Mouse (Mus musculus) intestine, postnatal 0 days (tissue): ENCODE data around the gene Flt3. TPM values are rescaled to one million over a fixed set of nuclear protein-coding genes. Genes with fewer than 3 reads are reported as not detected.

Source experiments
- ATAC-seq: fragments of 200-750 bp; cut with Nextera tagmentation; 2 replicates; pipeline ENCODE4 v1.8.0; 2017; ENCODE audit warnings: mild to moderate bottlenecking, moderate TSS enrichment, moderate library complexity
- H3K27ac ChIP-seq: fragments of 300-500 bp; sonication (generic); 2 replicates; pipeline ENCODE4 v1.5.1; 2014; ENCODE audit warnings: mild to moderate bottlenecking, low read depth, low read length, moderate library complexity
- H3K27me3 ChIP-seq: fragments of 300-500 bp; sonication (generic); replicated peaks from 2 replicates; pipeline ENCODE4 v1.6.1; 2014; ENCODE audit warnings: low read length, mixed read lengths; ENCODE audit not compliant: control insufficient read depth, insufficient read depth
- H3K36me3 ChIP-seq: fragments of 300-500 bp; sonication (generic); 2 replicates; pipeline ENCODE4 v1.6.1; 2014; ENCODE audit warnings: mild to moderate bottlenecking, moderate library complexity; ENCODE audit not compliant: control insufficient read depth, insufficient read depth
- H3K4me1 ChIP-seq: fragments of 300-500 bp; sonication (generic); replicated peaks from 2 replicates; pipeline ENCODE4 v1.6.1; 2014; ENCODE audit warnings: antibody characterized with exemption, low read length, mixed read lengths; ENCODE audit not compliant: control insufficient read depth, insufficient read depth
- H3K4me2 ChIP-seq: fragments of 300-500 bp; sonication (generic); replicated peaks from 2 replicates; pipeline ENCODE4 v1.6.1; 2014; ENCODE audit warnings: low read depth, mild to moderate bottlenecking, moderate library complexity
- H3K4me3 ChIP-seq: fragments of 300-500 bp; sonication (generic); 2 replicates; pipeline ENCODE4 v1.5.1; 2014; ENCODE audit warnings: low read depth, low read length
- H3K9ac ChIP-seq: fragments of 300-500 bp; sonication (generic); 2 replicates; pipeline ENCODE4 v1.6.1; 2014; ENCODE audit warnings: mild to moderate bottlenecking, low read depth, low read length
- H3K9me3 ChIP-seq: fragments of 300-500 bp; sonication (generic); 2 replicates; pipeline ENCODE4 v1.6.1; 2016; ENCODE audit warnings: mixed run types; ENCODE audit not compliant: control insufficient read depth
- CTCF ChIP-seq: sonication (generic); IDR thresholded peaks from 2 replicates; pipeline ENCODE4 v1.5.1; 2016; ENCODE audit warnings: low read depth, mild to moderate bottlenecking, control low read depth, antibody characterized with exemption, moderate library complexity
- WGBS: fragments of 180-500 bp; shearing (Covaris S2); extraction: QIAGEN DNeasy Blood & Tissue Kit; methylation state at CpG from one replicate; pipeline ENCODE4 v1.1.7; 2014; 5-methylcytosine and 5-hydroxymethylcytosine counted together
- polyA plus RNA-seq: library from polyadenylated mRNA; unstranded; fragments of >200 nt; fragmentation: Nextera tagmentation; extraction: Ambion mirVana; gene quantifications from 2 replicates; pipeline ENCODE4 v1.2.1, GENCODE M21; 2015

Gene Flt3
- polyA plus RNA-seq, 1 experiment from 2014 or later = 0.26 TPM

GRCm38 (mm10) chr5:147442741-147443140, 42.5 kb upstream of the Flt3 start:
- H3K9me3 ChIP-seq = no peaks in the 10 kb centered on the region
- H3K9ac ChIP-seq = no peak overlapping the region
- no peak overlapping the region for H3K4me3 ChIP-seq
- H3K36me3 ChIP-seq = no peaks in the 10 kb centered on the region
- no peak for ATAC-seq
- no peak for TF ChIP-seq CTCF
- WGBS = 79% methylated on average over 4 of the region's 4 CpGs
- H3K27ac ChIP-seq = no peak overlapping the region
- no peak overlapping the region for H3K4me2 ChIP-seq
- H3K4me1 ChIP-seq = no peaks in the 10 kb centered on the region; the same call in 1 of the 2 replicates
- no peaks in the 10 kb centered on the region for H3K27me3 ChIP-seq

GRCm38 (mm10) chr5:147441979-147442378, 41.7 kb upstream of the Flt3 start:
- no peaks in the 10 kb centered on the region for H3K27me3 ChIP-seq
- H3K4me3 ChIP-seq = no peak overlapping the region
- no peak overlapping the region for H3K27ac ChIP-seq
- no peaks in the 10 kb centered on the region; the same call in 1 of the 2 replicates for H3K4me1 ChIP-seq
- H3K4me2 ChIP-seq = no peak overlapping the region
- WGBS = 68% methylated on average over 1 of the region's 1 CpGs
- no peak for ATAC-seq
- H3K36me3 ChIP-seq = no peaks in the 10 kb centered on the region
- no peak overlapping the region for H3K9ac ChIP-seq
- H3K9me3 ChIP-seq = no peaks in the 10 kb centered on the region
- TF ChIP-seq CTCF = no peak

GRCm38 (mm10) chr5:147440996-147441507, 40.8 kb upstream of the Flt3 start:
- 82% methylated on average over 3 of the region's 3 CpGs for WGBS
- Histone ChIP-seq H3K4me1 (no peaks in the 10 kb centered on the region; the same call in 1 of the 2 replicates), H3K9me3 (no peaks in the 10 kb centered on the region), H3K36me3 (no peaks in the 10 kb centered on the region), H3K4me3 (no peak overlapping the region), H3K27me3 (no peaks in the 10 kb centered on the region), H3K9ac (no peak overlapping the region), H3K4me2 (no peak overlapping the region), H3K27ac (no peak overlapping the region)
- no peak for ATAC-seq
- TF ChIP-seq CTCF = no peak

GRCm38 (mm10) chr5:147436491-147436890, 36.2 kb upstream of the Flt3 start:
- ATAC-seq = no peak
- Histone ChIP-seq H3K9me3 (no peaks in the 10 kb centered on the region), H3K9ac (no peak overlapping the region), H3K4me1 (peaks cover 10% of the 10 kb centered on the region; the same call in 1 of the 2 replicates), H3K4me3 (no peak overlapping the region), H3K27ac (no peak overlapping the region), H3K4me2 (no peak overlapping the region), H3K36me3 (no peaks in the 10 kb centered on the region), H3K27me3 (no peaks in the 10 kb centered on the region)
- TF ChIP-seq CTCF = no peak
- WGBS = 78% methylated on average over 5 of the region's 5 CpGs

DNA sequence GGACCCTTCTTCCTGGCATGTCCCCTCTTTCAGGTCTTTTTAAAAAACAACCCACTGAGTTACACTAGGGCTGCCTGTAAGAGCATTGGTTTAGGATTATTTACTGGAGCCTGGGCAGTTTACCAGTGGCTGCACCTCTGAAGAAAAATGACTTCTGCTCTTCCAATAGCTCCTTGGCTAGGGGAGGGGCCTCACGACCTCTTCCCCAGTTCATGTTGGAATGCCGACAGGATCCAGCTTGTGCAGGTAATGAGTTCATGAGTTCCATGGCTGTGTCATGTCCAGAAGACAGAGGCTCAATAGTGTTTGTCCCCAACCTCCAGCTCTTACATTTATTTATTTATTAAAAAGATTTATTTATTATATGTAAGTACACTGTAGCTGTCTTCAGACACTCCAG, 35.5 kb upstream of the Flt3 start:
- Histone ChIP-seq H3K36me3 (no peaks in the 10 kb centered on the region), H3K4me3 (no peak overlapping the region), H3K4me1 (peaks cover 10% of the 10 kb centered on the region; the same call in 1 of the 2 replicates), H3K27ac (no peak overlapping the region), H3K27me3 (no peaks in the 10 kb centered on the region), H3K9me3 (no peaks in the 10 kb centered on the region), H3K9ac (no peak overlapping the region), H3K4me2 (no peak overlapping the region)
- TF ChIP-seq CTCF = no peak
- 26% methylated on average over 2 of the region's 2 CpGs for WGBS
- no peak for ATAC-seq

DNA sequence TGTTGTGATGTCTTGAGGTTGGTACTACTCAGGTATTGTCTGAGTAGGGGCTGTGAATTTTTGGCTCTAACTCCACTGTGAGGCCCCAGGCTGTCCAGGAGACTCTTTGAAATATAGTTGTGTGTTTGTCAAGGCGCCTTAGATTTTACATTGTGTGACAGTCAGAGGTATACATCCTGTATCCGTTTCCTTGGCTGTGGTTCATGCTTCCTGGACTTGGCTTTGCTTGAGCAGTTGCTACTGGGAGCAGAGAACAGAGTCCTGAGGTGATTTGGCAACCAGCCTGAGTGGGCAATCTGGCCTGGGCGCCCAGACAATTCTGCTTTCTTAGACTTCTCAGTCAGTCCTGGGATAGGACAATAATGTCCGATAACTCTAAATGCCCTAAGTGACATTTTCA, 34.9 kb upstream of the Flt3 start:
- Histone ChIP-seq H3K27me3 (no peaks in the 10 kb centered on the region), H3K4me1 (peaks cover 10% of the 10 kb centered on the region; the same call in 1 of the 2 replicates), H3K36me3 (no peaks in the 10 kb centered on the region), H3K9me3 (no peaks in the 10 kb centered on the region), H3K4me3 (no peak overlapping the region), H3K9ac (no peak overlapping the region), H3K4me2 (no peak overlapping the region), H3K27ac (peak overlapping the region; percentile 16; the same call in 1 of the 2 replicates)
- no peak for TF ChIP-seq CTCF
- 48% methylated on average over 4 of the region's 4 CpGs for WGBS
- ATAC-seq = no peak
